Mouse (Mus musculus) activated CD4-positive, CD25-positive, alpha-beta regulatory T cell, adult 9 weeks (primary cell): ENCODE data around the gene Ace3. TPM values are rescaled to one million over a fixed set of nuclear protein-coding genes. Genes with fewer than 3 reads are reported as not detected.

Experiments used
- polyA plus RNA-seq: library from polyadenylated mRNA; unstranded; fragments of 100-300 nt; shearing (Covaris generic); gene quantifications from one replicate; pipeline ENCODE4 v1.2.1, GENCODE M21; 2017

Ace3 gene
- polyA plus RNA-seq = not detected

GRCm38 (mm10) chr11:105994375-105994774, at the start of gene Ace3:
Gene Ace3 (plus strand): TSS chr11:105994675.

GRCm38 (mm10) chr11:105952911-105953386, 41.5 kb upstream of the Ace3 start, which contains the start of gene Cyb561:
Gene Cyb561 (minus strand): TSS chr11:105953336.

GRCm38 (mm10) chr11:105967741-105968574, 26.5 kb upstream of the Ace3 start, which contains the start of gene Ace:
Gene Ace (plus strand): TSS chr11:105967945.

GRCm38 (mm10) chr11:106007821-106008220, 13.3 kb downstream of the Ace3 start, which contains the start of gene Kcnh6:
Gene Kcnh6 (plus strand): TSS chr11:106008124.

GRCm38 (mm10) chr11:106036548-106037417, 42.3 kb downstream of the Ace3 start, which contains the start of gene Dcaf7:
Gene Dcaf7 (plus strand): TSS chr11:106036872.

Other genes with a start within 250 kb of the Ace3 start
- gene Cyb561, start 41.3 kb upstream of the Ace3 start, polyA plus RNA-seq = 1.4 TPM
- gene Ace, start 26.7 kb upstream of the Ace3 start, polyA plus RNA-seq = not detected
- gene Kcnh6, start 13.4 kb downstream of the Ace3 start, polyA plus RNA-seq = 0.21 TPM
- 109 TPM for gene Dcaf7, start 42.2 kb downstream of the Ace3 start, polyA plus RNA-seq
- 17.1 TPM for gene Taco1, start 71.4 kb downstream of the Ace3 start, polyA plus RNA-seq
- 11.7 TPM for gene Map3k3, start 89.9 kb downstream of the Ace3 start, polyA plus RNA-seq
- 1.0 TPM for gene Gm10840, start 166.2 kb downstream of the Ace3 start, polyA plus RNA-seq
- gene Limd2, start 166.2 kb downstream of the Ace3 start, polyA plus RNA-seq = 842 TPM
- 35.7 TPM for gene Strada, start 207.5 kb downstream of the Ace3 start, polyA plus RNA-seq
- 123 TPM for gene Ccdc47, start 221.7 kb downstream of the Ace3 start, polyA plus RNA-seq
- gene Ddx42, start 222.3 kb downstream of the Ace3 start, polyA plus RNA-seq = 74.9 TPM